Mouse (Mus musculus) megakaryocyte, embryonic 14.5 days (primary cell): ENCODE results near the gene Ace.

Experiments used
- FLI1 ChIP-seq: IDR thresholded peaks from 2 replicates; pipeline ENCODE4 v1.6.1; 2012; ENCODE audit warnings: low read length, inconsistent platforms, mixed read lengths
- GATA1 ChIP-seq: IDR thresholded peaks from 3 replicates; pipeline ENCODE4 v1.6.1; 2012; ENCODE audit warnings: mixed read lengths, low read length, inconsistent platforms, borderline replicate concordance

- TF ChIP-seq GATA1 (no peak), FLI1 (no peak)
These were observed 10.5 kb downstream of the Ace start for GRCm38 (mm10) chr11:105978232-105978631.
